Mouse (Mus musculus) olfactory bulb, adult 2 months (tissue): Measurements from ENCODE around the gene Rpp14.

Source experiments
- CTCF ChIP-seq: fragments of 200-500 bp; IDR thresholded peaks from 2 replicates; pipeline ENCODE4 v1.5.1; 2012; ENCODE audit warnings: low read depth, mild to moderate bottlenecking, low read length, moderate library complexity; ENCODE audit not compliant: insufficient read depth
- POLR2A ChIP-seq: fragments of 200-500 bp; IDR thresholded peaks from 2 replicates; pipeline ENCODE4 v1.6.1; 2012; ENCODE audit warnings: mild to moderate bottlenecking, low read depth, low read length, moderate library complexity; ENCODE audit not compliant: insufficient read depth

DNA sequence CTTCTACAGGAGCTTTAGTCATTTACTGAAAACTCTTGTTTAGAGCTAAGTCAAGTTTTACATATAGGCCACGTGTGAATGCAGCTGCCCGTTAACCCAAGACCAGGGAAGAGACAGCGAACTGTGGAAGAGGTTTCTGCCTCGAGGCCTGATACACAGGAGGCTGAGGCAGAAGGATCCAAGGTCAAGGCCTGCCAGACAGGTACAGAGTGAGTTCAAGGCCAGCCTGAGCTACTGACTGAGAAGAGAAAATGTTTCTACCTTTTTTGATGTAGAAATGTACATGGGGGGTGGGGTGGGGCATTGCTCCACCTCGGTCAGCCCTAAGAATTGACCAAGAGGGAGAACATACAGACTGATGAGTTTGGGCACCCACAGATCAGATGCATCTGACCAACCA is 24.1 kb upstream of the Rpp14 start:
- TF ChIP-seq CTCF (no peak), POLR2A (no peak)
